Mouse (Mus musculus) G1E-ER4 (cell line): ENCODE measurements around the gene Zdhhc7. TPM values are rescaled to one million over a fixed set of nuclear protein-coding genes. Genes with fewer than 3 reads are reported as not detected.

Experiments
- GATA1 ChIP-seq: IDR thresholded peaks from one replicate; pipeline ENCODE4 v1.8.0; 2012; ENCODE audit warnings: low read length, inconsistent platforms
- polyA plus RNA-seq: library from polyadenylated mRNA; stranded (reverse); fragments of >175 nt; gene quantifications from 2 replicates; pipeline ENCODE4 v1.2.3, GENCODE M21; 2012

The Zdhhc7 gene
- polyA plus RNA-seq = 31.5 and 32.4 TPM in 2 replicates

GRCm38 (mm10) chr8:120101068-120101972, at the start of gene Zdhhc7:
Gene Zdhhc7 (minus strand): TSS chr8:120101482.
- no peak for TF ChIP-seq GATA1

DNA sequence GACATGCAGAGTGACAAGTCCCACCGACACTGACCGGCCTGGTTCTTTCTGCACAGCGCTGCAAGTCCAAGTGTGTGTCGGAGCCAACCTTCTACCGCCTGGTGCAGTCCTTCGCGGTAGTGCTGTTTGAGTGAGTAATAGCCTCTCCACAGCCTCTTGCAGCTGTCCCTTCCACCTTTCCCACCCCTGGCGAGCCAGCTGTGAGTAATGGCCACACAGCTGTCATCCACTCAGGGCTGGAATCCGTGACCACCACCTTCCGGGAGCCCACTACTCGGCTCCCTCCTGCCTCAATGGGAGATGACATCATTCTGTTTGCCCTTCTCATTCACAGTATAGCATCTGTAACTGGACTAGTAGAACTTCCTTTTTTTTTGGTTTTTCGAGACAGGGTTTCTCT, 48.7 kb upstream of the Zdhhc7 start:
- no peak for TF ChIP-seq GATA1

GRCm38 (mm10) chr8:120146051-120146450, 44.8 kb upstream of the Zdhhc7 start:
- no peak for TF ChIP-seq GATA1

GRCm38 (mm10) chr8:120144652-120145301, 43.5 kb upstream of the Zdhhc7 start:
- no peak for TF ChIP-seq GATA1

- no peak for TF ChIP-seq GATA1
Observed at GRCm38 (mm10) chr8:120143911-120144651, 42.8 kb upstream of the Zdhhc7 start.

DNA sequence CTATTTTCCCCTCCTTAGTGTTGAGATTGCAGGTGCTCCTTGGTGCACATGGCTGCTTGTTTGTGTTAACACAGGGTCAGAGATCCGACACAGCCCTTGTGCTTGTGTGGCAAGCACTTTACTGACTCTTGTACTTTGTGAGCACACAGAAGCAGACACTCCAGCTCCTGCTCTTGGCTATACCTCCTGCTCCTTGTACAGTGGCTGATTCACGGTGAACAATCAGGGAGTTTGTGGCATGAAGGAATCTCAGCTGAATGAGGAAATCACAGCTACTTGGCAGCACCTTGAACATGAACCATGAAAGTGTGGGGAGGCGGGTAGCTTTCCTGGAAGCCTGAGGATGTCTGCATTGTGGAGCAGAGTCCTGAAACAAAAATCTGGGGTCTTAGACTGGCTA, 39.5 kb upstream of the Zdhhc7 start:
- TF ChIP-seq GATA1 = no peak

DNA sequence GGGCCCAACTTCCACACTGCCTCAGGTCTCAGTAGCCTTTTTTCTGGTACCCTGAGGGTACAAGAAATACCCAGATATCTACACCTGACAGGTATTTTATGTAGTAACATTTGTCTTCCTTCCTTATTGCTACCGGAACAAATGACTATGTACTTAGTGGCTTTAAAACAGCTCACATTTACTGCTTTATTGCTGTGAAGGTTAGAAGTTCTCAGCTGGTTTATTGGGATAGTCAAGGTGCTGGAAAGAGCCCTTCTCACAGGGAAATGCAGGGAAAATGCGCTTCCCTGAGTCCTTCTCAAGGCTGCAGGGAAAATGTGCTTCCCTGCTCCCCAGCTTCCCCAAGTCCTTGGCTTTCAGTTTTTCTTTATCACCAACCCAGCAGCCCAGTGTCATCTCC, 37.7 kb upstream of the Zdhhc7 start:
- TF ChIP-seq GATA1 = no peak

GRCm38 (mm10) chr8:120136618-120137017, 35.3 kb upstream of the Zdhhc7 start:
- no peak for TF ChIP-seq GATA1

GRCm38 (mm10) chr8:120135687-120136086, 34.4 kb upstream of the Zdhhc7 start:
- no peak for TF ChIP-seq GATA1

DNA sequence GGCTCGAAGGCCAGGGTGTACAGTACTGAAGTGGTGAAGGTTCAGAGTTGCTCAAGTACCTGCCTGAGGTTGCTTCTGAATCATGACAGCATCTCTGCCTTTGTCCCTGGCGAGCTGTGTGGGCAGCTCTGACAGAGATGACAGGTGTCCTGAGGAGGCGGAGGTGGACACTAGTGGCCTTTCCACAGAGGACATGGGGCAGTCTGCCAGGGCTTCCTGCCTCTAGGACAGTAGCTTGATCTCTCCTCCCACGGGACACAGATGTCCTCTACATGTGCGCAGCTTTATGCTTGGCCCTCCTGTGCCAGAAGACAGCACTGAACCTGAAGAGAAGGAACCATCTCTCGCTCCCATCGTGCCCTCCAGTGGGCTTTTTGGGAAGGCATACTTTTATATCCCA, 31.9 kb upstream of the Zdhhc7 start:
- TF ChIP-seq GATA1 = no peak

GRCm38 (mm10) chr8:120131158-120131557, 29.9 kb upstream of the Zdhhc7 start:
- TF ChIP-seq GATA1 = no peak

DNA sequence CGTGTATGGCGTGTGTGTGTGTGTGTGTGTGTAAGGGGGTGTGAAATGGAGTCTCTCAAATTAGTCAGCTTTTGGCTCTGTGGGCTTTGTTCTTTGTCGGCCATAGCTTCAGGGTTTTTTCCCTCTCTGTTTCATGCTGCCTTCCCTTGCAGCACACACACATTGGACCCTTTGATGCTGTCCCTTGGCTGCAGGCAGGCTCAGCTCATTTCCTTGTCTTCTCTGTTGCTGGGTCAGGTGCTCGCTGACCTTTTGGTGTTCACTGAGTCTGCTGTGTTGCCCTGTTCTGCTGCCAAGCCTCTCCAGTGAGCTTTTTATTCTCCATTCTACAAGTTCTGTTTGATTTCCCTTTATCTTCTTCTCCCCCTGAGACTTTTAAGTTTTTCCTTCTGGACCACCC, 28.3 kb upstream of the Zdhhc7 start:
- TF ChIP-seq GATA1 = no peak

- no peak for TF ChIP-seq GATA1
Observed at GRCm38 (mm10) chr8:120126357-120127161, 25.3 kb upstream of the Zdhhc7 start.

GRCm38 (mm10) chr8:120124836-120125389, 23.6 kb upstream of the Zdhhc7 start:
- TF ChIP-seq GATA1 = no peak

- no peak for TF ChIP-seq GATA1
Observed at GRCm38 (mm10) chr8:120124261-120124660, 23.0 kb upstream of the Zdhhc7 start.
